Mouse (Mus musculus) lung, embryonic 16.5 days (tissue): ENCODE data around the gene Pmpcb. TPM values are rescaled to one million over a fixed set of nuclear protein-coding genes. Genes with fewer than 3 reads are reported as not detected.
A peak's percentile ranks its signal among the peaks of the same experiment; 100 is the strongest.

Experiments used
- ATAC-seq: fragments of 200-750 bp; cut with Nextera tagmentation; 2 replicates; pipeline ENCODE4 v1.8.0; 2017; ENCODE audit warnings: low read depth, mild to moderate bottlenecking, moderate library complexity
- H3K27ac ChIP-seq: fragments of 300-500 bp; sonication (generic); 2 replicates; pipeline ENCODE4 v1.5.1; 2014; ENCODE audit warnings: mild to moderate bottlenecking, control low read depth, low read length
- H3K27me3 ChIP-seq: fragments of 300-500 bp; sonication (generic); 2 replicates; pipeline ENCODE4 v1.6.1; 2014; ENCODE audit warnings: low read depth, low read length, mixed read lengths; ENCODE audit not compliant: control insufficient read depth, insufficient read depth
- H3K36me3 ChIP-seq: fragments of 300-500 bp; sonication (generic); 2 replicates; pipeline ENCODE4 v1.6.1; 2014; ENCODE audit warnings: low read length; ENCODE audit not compliant: control insufficient read depth, insufficient read depth
- H3K4me1 ChIP-seq: fragments of 300-500 bp; sonication (generic); replicated peaks from 2 replicates; pipeline ENCODE4 v1.6.1; 2014; ENCODE audit warnings: low read length, mixed read lengths; ENCODE audit not compliant: control insufficient read depth, insufficient read depth
- H3K4me2 ChIP-seq: fragments of 300-500 bp; sonication (generic); 2 replicates; pipeline ENCODE4 v1.6.1; 2014; ENCODE audit warnings: low read depth, low read length, control low read depth
- H3K4me3 ChIP-seq: fragments of 300-500 bp; sonication (generic); 2 replicates; pipeline ENCODE4 v1.5.1; 2014; ENCODE audit warnings: mild to moderate bottlenecking, low read length, control low read depth
- H3K9ac ChIP-seq: fragments of 300-500 bp; sonication (generic); 2 replicates; pipeline ENCODE4 v1.6.1; 2014; ENCODE audit warnings: low read length, control low read depth
- H3K9me3 ChIP-seq: fragments of 300-500 bp; sonication (generic); 2 replicates; pipeline ENCODE4 v1.6.1; 2016; ENCODE audit warnings: low read length; ENCODE audit not compliant: control insufficient read depth
- WGBS: fragments of 180-500 bp; shearing (Covaris S2); extraction: QIAGEN DNeasy Blood & Tissue Kit; methylation state at CpG from one replicate; pipeline ENCODE4 v1.1.7; 2014; 5-methylcytosine and 5-hydroxymethylcytosine counted together
- polyA plus RNA-seq: library from polyadenylated mRNA; unstranded; fragments of >200 nt; fragmentation: Nextera tagmentation; extraction: Ambion mirVana; gene quantifications from 2 replicates; pipeline ENCODE4 v1.2.1, GENCODE M21; 2015

Pmpcb gene
- polyA plus RNA-seq, 1 experiment from 2014 or later = 76.1 TPM

GRCm38 (mm10) chr5:21785053-21785452 lies 48.1 kb downstream of the Pmpcb start, which contains the start of the genes Dnajc2 and Psmc2:
TSS of gene Dnajc2 (minus strand) at chr5:21785251.
TSS of gene Psmc2 (plus strand) at chr5:21785283.
- ATAC-seq = peak; percentile 96
- peaks cover 21% of the 10 kb centered on the region for H3K36me3 ChIP-seq
- peak within 1 kb of the TSS; percentile 98 for H3K4me3 ChIP-seq
- peak within 1 kb of the TSS; percentile 83 for H3K9ac ChIP-seq
- H3K27ac ChIP-seq = peak within 1 kb of the TSS; percentile 83
- peaks cover 12% of the 10 kb centered on the region for H3K4me1 ChIP-seq
- H3K27me3 ChIP-seq = no peaks in the 10 kb centered on the region
- under 1% methylated on average over 36 of the region's 37 CpGs for WGBS
- no peaks in the 10 kb centered on the region for H3K9me3 ChIP-seq
- H3K4me2 ChIP-seq = peak within 1 kb of the TSS; percentile 95

GRCm38 (mm10) chr5:21785776-21786175 lies 48.8 kb downstream of the Pmpcb start:
- H3K4me1 ChIP-seq = peaks cover 12% of the 10 kb centered on the region
- no peak overlapping the region for H3K9ac ChIP-seq
- H3K36me3 ChIP-seq = peaks cover 18% of the 10 kb centered on the region
- peak overlapping the region; percentile 71; the same call in 1 of the 2 replicates for H3K4me2 ChIP-seq
- no peaks in the 10 kb centered on the region for H3K27me3 ChIP-seq
- no peaks in the 10 kb centered on the region for H3K9me3 ChIP-seq
- 83% methylated on average over 6 of the region's 7 CpGs for WGBS
- H3K4me3 ChIP-seq = no peak overlapping the region
- H3K27ac ChIP-seq = no peak overlapping the region
- ATAC-seq = no peak

- Histone ChIP-seq H3K4me1 (peaks cover 12% of the 10 kb centered on the region), H3K4me2 (peak overlapping the region; percentile 71), H3K9ac (peak overlapping the region; percentile 94), H3K9me3 (no peaks in the 10 kb centered on the region), H3K27me3 (no peaks in the 10 kb centered on the region), H3K36me3 (peaks cover 14% of the 10 kb centered on the region), H3K27ac (peak overlapping the region; percentile 83), H3K4me3 (peak overlapping the region; percentile 96)
- WGBS = 1% methylated on average over 51 of the region's 51 CpGs
- ATAC-seq = peak; percentile 87
Measured at GRCm38 (mm10) chr5:21786258-21787185, 49.6 kb downstream of the Pmpcb start.

GRCm38 (mm10) chr5:21787186-21788105 lies 50.5 kb downstream of the Pmpcb start:
- Histone ChIP-seq H3K4me3 (peak overlapping the region; percentile 96), H3K4me1 (peaks cover 12% of the 10 kb centered on the region), H3K36me3 (peaks cover 6% of the 10 kb centered on the region), H3K9me3 (no peaks in the 10 kb centered on the region), H3K27me3 (no peaks in the 10 kb centered on the region), H3K27ac (no peak overlapping the region), H3K4me2 (peak overlapping the region; percentile 71), H3K9ac (peak overlapping the region; percentile 94)
- ATAC-seq = no peak
- WGBS = 31% methylated on average over 11 of the region's 11 CpGs

- H3K4me2 ChIP-seq = no peak overlapping the region
- no peaks in the 10 kb centered on the region for H3K27me3 ChIP-seq
- H3K27ac ChIP-seq = no peak overlapping the region
- H3K9me3 ChIP-seq = no peaks in the 10 kb centered on the region
- 70% methylated on average over 5 of the region's 5 CpGs for WGBS
- H3K9ac ChIP-seq = no peak overlapping the region
- H3K4me3 ChIP-seq = no peak overlapping the region
- H3K36me3 ChIP-seq = 0 out of 2 replicates have a peak, but pooled peaks cover 2% of the 10 kb centered on the region
- peaks cover 11% of the 10 kb centered on the region for H3K4me1 ChIP-seq
- no peak for ATAC-seq
Measured at GRCm38 (mm10) chr5:21789061-21789460, 52.1 kb downstream of the Pmpcb start.

GRCm38 (mm10) chr5:21792166-21792565 lies 55.2 kb downstream of the Pmpcb start:
- no peaks in the 10 kb centered on the region for H3K9me3 ChIP-seq
- peaks cover 6% of the 10 kb centered on the region for H3K4me1 ChIP-seq
- no peaks in the 10 kb centered on the region for H3K27me3 ChIP-seq
- H3K27ac ChIP-seq = no peak overlapping the region
- no peak overlapping the region for H3K9ac ChIP-seq
- H3K36me3 ChIP-seq = peaks cover 10% of the 10 kb centered on the region
- H3K4me3 ChIP-seq = no peak overlapping the region
- ATAC-seq = no peak
- H3K4me2 ChIP-seq = no peak overlapping the region

- Histone ChIP-seq H3K36me3 (peaks cover 30% of the 10 kb centered on the region), H3K27me3 (no peaks in the 10 kb centered on the region)
- 84% methylated on average over 9 of the region's 9 CpGs for WGBS
Measured at GRCm38 (mm10) chr5:21802907-21803306, 66.0 kb downstream of the Pmpcb start.

GRCm38 (mm10) chr5:21803691-21804188 lies 66.8 kb downstream of the Pmpcb start:
- no peaks in the 10 kb centered on the region for H3K9me3 ChIP-seq

More at GRCm38 (mm10) chr5:21802907-21803306, 66.0 kb downstream of the Pmpcb start:
- Histone ChIP-seq H3K4me2 (no peak overlapping the region), H3K4me3 (no peak overlapping the region), H3K9ac (no peak overlapping the region), H3K9me3 (no peaks in the 10 kb centered on the region), H3K27ac (no peak overlapping the region), H3K4me1 (no peaks in the 10 kb centered on the region)
- no peak for ATAC-seq

More at GRCm38 (mm10) chr5:21803691-21804188, 66.8 kb downstream of the Pmpcb start:
- Histone ChIP-seq H3K4me1 (no peaks in the 10 kb centered on the region), H3K27me3 (no peaks in the 10 kb centered on the region), H3K36me3 (peaks cover 26% of the 10 kb centered on the region), H3K27ac (no peak overlapping the region), H3K4me3 (no peak overlapping the region), H3K9ac (no peak overlapping the region), H3K4me2 (no peak overlapping the region)
- no peak for ATAC-seq
- 91% methylated on average over 12 of the region's 12 CpGs for WGBS
